Mouse (Mus musculus) stomach, postnatal 0 days (tissue): ENCODE results near the gene Fgfr1op.
"Not testable (repeated sequence)": the region's sequence is repeated elsewhere in the genome, so short reads cannot be mapped to it uniquely, and the experiment has no call there.

ENCODE experiments used
- CTCF ChIP-seq: IDR thresholded peaks from 2 replicates; pipeline ENCODE4 v1.5.1; 2016; ENCODE audit warnings: antibody characterized with exemption, low read depth, mild to moderate bottlenecking, moderate library complexity
- EP300 ChIP-seq: optimal IDR thresholded peaks from 2 replicates; pipeline ENCODE3; 2016; ENCODE audit warnings: antibody characterized with exemption

DNA sequence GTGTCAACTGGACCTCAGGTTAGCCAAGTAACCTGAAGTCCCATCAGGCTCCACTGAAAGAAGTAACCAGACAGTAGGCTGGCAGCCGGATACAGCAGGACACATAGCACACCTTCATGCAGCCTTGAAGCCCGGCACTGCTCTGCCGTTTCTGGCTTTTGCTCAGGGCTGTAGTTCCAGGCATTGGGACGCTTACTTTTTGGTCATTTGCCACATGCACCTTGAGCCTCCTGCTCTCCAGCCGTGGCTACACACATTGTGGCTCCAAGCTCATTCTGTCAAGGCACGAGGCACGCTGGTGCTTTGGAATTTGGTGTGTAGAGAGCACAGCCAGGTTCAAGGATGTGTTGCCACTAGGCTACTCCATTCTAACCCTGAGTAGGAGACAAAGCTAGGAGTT lies 10.3 kb upstream of the Fgfr1op start:
- not testable (repeated sequence) for TF ChIP-seq EP300, CTCF
